Mouse (Mus musculus) thymus, adult 2 months (tissue): Measurements from ENCODE around the gene Inhbe.

Experiments
- CTCF ChIP-seq: fragments of 200-500 bp; IDR thresholded peaks from 2 replicates; pipeline ENCODE4 v1.5.1; 2012; ENCODE audit warnings: mild to moderate bottlenecking, control low read depth, low read length, moderate library complexity, borderline replicate concordance; ENCODE audit not compliant: control insufficient read depth, poor library complexity, insufficient read depth; ENCODE audit errors: extremely low read depth
- POLR2A ChIP-seq: fragments of 200-500 bp; IDR thresholded peaks from 2 replicates; pipeline ENCODE4 v1.6.1; 2012; ENCODE audit warnings: mild to moderate bottlenecking, low read length, control low read depth, moderate library complexity; ENCODE audit not compliant: control insufficient read depth, poor library complexity, insufficient read depth; ENCODE audit errors: extremely low read depth

- TF ChIP-seq POLR2A, result no peak
- TF ChIP-seq CTCF, result no peak
These were observed 16.6 kb downstream of the Inhbe start for GRCm38 (mm10) chr10:127337536-127338099.
